8 mouse cellular contexts compared by ENCODE assay signal in genomic region chr8:120288122-120288908, GRCm38 (mm10).
DNase-seq lines count a peak whose midpoint lies in the region; ATAC-seq and TF ChIP-seq lines count a peak whose summit lies in the region.

No protein-coding gene starts in this region.

- H3K9ac ChIP-seq in intestine, embryonic 15.5 days = no peak overlapping the region
- H3K9ac ChIP-seq in neural tube, embryonic 11.5 days (ENCODE audit: low read length) = no peak overlapping the region; the same call in 1 of the 2 replicates

- no peak overlapping the region for H3K4me3 ChIP-seq in gastrocnemius, adult 2 months
- H3K4me3 ChIP-seq in intestine, embryonic 15.5 days (replicated peaks) = no peak overlapping the region
- H3K4me3 ChIP-seq in neural tube, embryonic 11.5 days (ENCODE audit: low read depth, low read length) = no peak overlapping the region

- peak; percentile 79 for TF ChIP-seq CTCF in gastrocnemius, adult 2 months (IDR thresholded peaks at IDR 0.05)

- intact Hi-C loops in gastrocnemius, adult 2 months (cut with DNase I) = no loop called here

- H3K36me3 ChIP-seq in intestine, embryonic 15.5 days = no peaks in the 10 kb centered on the region
- H3K36me3 ChIP-seq in neural tube, embryonic 11.5 days (ENCODE audit: control insufficient read depth, insufficient read depth, low read length) = no peaks in the 10 kb centered on the region

- peak; percentile 66 to 67 for DNase-seq in right cerebral cortex, adult 2 months (ENCODE audit: low spot score in 2 of 2)
- DNase-seq in right cerebral cortex, postnatal 36 days (ENCODE audit: low spot score in 2 of 2) = no peak
- DNase-seq in cerebellum, adult 9-10 months = peak; percentile 71
- peak; percentile 85 for DNase-seq in gastrocnemius, adult 2 months
- DNase-seq in liver = peak; percentile 90
- peak; percentile 76 for DNase-seq in neural tube, embryonic 11.5 days (ENCODE audit: low spot score)
- DNase-seq in yolk sac, embryonic 10.5 days (ENCODE audit: low spot score) = peak; percentile 68

- H3K9me3 ChIP-seq in intestine, embryonic 15.5 days = no peaks in the 10 kb centered on the region
- no peaks in the 10 kb centered on the region for H3K9me3 ChIP-seq in neural tube, embryonic 11.5 days (ENCODE audit: control insufficient read depth, low read length)

- no peaks in the 10 kb centered on the region for H3K27me3 ChIP-seq in intestine, embryonic 15.5 days (replicated peaks)
- no peaks in the 10 kb centered on the region for H3K27me3 ChIP-seq in neural tube, embryonic 11.5 days (ENCODE audit: control insufficient read depth, insufficient read depth, low read length)

- H3K4me2 ChIP-seq in intestine, embryonic 15.5 days (replicated peaks) = no peak overlapping the region
- no peak overlapping the region for H3K4me2 ChIP-seq in neural tube, embryonic 11.5 days (ENCODE audit: low read depth)

- ATAC-seq in intestine, embryonic 15.5 days = peak; percentile 39
- no peak; the same call in 1 of the 2 replicates for ATAC-seq in neural tube, embryonic 11.5 days (ENCODE audit: insufficient read depth, low FRiP score, low TSS enrichment)

- H3K27ac ChIP-seq in gastrocnemius, adult 2 months = peak overlapping the region; percentile 61
- no peak overlapping the region for H3K27ac ChIP-seq in intestine, embryonic 15.5 days
- peak overlapping the region; percentile 40; the same call in 1 of the 2 replicates for H3K27ac ChIP-seq in neural tube, embryonic 11.5 days (ENCODE audit: low read depth, low read length)

- peaks cover 70% of the 10 kb centered on the region for H3K4me1 ChIP-seq in intestine, embryonic 15.5 days (replicated peaks)
- peaks cover 56% of the 10 kb centered on the region for H3K4me1 ChIP-seq in neural tube, embryonic 11.5 days (ENCODE audit: control insufficient read depth, insufficient read depth, low read length)

- 45% methylated on average over 21 of the region's 21 CpGs for WGBS in intestine, embryonic 15.5 days
- WGBS in neural tube, embryonic 11.5 days = 41% methylated on average over 21 of the region's 21 CpGs

Comparison
In these comparisons a context has a peak if more than half of its experiments do, and no peak if none do; other contexts are left out.
1. DNase-seq: peak in right cerebral cortex, adult 2 months (2 of 2), cerebellum, adult 9-10 months (single experiment), gastrocnemius, adult 2 months (single experiment), liver (single experiment), neural tube, embryonic 11.5 days (single experiment) and yolk sac, embryonic 10.5 days (single experiment); none in right cerebral cortex, postnatal 36 days (0 of 2).